Mouse (Mus musculus): ENCODE data around the gene Rprd1b.
A peak's percentile ranks its signal among the peaks of the same experiment; 100 is the strongest.

Gene Rprd1b

DNA sequence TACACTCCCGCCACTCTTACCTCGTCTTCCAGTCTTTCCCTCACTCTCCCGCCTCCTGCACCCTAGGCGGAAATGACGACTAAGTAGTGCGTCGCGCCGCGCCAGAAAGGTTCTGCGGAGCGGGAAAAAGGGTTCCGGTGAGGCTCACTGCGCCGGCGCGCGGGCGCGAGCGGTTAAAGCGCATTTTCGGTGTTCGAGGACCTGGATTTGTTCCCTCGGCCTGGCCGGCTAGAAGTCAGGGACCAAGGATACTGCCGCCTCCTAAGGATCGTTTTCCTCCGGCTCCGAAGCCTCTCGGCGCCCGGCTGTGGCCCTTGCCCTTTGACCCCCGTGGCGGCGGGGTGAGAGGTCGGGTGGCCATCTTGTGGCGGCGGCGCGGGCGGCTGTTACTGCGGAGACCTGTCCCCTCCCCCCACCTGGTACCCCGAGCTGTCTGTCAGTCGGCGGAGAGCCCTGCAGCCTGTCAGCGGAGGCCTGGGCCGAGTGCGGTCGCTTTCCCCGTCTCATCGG, at the start of gene Rprd1b, which contains the start of gene Tti1:
Rprd1b (plus strand) TSS at position 144 of the 510 bp plus-strand sequence.
Tti1 (minus strand) TSS at position 80 of the 510 bp plus-strand sequence.
- DNase-seq, result peak; percentile 91 to 93

DNA sequence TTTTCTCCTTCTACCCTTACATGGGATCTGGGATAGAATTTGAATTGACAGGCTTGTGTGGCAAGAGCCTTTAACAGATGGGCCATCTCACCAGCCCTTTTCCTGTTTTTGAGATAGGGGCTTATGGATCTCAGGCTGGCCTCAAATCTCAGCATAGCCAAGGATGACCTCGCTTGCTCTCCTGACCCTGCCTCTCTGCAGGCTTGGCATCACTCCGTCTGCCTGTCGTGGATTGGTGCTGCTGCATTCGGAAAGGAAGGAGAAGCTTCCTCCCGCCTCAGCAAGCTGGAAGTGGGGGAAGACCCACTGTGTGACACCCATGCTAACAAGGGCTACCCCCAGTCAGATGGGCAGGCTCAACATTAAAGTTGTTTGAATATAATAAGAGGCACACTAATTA, 49.1 kb upstream of the Rprd1b start:
- no peak for DNase-seq

GRCm38 (mm10) chr2:157982727-157983126, 45.6 kb upstream of the Rprd1b start:
- DNase-seq, result no peak

DNA sequence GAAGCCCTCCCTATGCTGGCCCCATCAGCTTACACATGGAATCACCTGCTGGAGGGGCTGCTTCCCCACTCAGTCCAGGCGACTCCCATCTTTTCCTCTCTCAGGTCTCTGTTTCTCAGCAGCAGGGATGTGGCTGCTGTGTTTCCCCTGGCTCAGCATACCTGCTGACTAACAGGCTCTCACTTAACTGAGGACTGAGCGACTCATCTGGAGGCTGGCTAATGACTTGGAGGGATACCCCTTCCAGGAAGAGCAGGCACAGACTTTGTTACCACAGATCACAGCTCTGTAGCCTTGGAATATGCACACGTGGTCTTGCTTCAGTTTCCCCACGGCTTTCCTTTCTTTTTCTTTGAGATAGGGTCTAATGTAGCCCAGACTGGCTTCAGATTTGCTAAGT, 45.0 kb upstream of the Rprd1b start:
- no peak for DNase-seq

GRCm38 (mm10) chr2:157985611-157986010, 42.7 kb upstream of the Rprd1b start:
- DNase-seq, result no peak

DNA sequence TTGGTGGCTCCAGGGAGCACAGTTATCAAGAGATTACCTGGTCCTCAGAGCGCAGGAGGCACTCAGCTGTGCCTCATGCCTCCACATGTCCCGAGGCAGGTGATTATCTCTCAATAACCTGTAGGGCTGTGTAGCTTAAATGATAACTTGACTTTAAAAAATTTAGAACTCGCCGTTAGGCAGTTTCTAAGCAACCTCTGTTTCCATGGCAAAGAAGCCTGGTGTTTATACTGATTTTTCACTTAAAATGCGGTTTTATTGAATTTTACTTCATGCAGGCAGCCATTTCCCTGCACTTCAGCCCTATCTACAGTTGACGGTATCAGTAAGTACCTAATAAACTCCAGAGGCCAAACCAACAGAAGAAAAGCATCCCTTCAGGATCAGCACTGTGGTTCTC, 42.1 kb upstream of the Rprd1b start:
- no peak for DNase-seq

DNA sequence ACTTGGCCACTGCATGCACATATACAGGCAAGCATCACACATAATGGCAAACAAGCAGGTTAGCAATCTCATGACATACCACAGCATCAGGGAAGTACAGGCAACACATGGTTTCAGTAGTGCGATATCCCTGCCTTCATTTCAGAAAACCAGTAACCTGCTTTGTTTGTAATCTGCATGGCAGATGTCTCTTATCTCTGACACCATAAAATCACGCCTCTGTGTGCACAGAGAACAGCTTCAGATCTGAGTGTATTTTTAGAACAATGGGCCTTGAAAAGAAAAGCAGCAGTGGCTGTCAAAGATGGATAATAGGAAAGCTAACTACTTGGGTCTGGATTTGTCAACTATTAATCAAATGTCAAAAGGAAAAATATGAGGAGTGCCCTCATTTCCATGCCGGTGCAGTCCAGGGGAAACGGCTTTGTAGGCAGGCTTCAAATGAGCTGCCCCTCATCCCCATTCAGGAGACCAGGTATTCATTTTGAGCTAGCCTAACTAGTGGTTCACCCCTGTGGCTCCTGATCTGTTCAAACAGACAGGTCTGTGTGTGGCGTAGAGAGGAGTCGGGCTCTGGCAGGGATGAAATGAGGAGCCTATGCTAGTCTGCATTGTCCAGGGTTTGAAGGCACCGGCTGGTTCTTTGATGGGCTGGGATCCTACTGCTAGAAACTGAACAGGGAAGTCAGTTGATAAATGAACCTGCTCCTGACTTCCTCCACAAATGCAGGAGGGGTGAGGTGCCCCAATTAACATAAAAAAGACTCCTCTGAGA, 39.7 kb upstream of the Rprd1b start:
- DNase-seq, result no peak

DNA sequence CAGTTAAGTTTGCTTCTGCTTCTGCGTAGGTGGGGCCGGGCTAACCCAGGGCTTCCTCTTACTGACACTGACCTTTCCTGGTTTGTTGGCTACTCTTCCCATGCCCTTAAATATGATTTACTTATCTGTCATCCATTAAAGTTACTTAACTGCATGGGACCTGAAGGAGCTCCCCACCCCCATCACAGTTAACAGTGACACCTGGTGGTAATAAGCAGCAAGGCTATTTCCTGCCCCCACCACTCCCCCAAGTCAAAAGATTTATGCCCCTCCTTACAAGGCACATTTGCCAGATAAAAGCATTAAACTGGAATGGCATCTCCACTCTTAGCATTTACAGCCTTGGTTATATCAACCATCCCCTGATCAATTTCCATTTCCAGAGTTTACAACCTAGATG, 38.4 kb upstream of the Rprd1b start:
- DNase-seq, result no peak

DNA sequence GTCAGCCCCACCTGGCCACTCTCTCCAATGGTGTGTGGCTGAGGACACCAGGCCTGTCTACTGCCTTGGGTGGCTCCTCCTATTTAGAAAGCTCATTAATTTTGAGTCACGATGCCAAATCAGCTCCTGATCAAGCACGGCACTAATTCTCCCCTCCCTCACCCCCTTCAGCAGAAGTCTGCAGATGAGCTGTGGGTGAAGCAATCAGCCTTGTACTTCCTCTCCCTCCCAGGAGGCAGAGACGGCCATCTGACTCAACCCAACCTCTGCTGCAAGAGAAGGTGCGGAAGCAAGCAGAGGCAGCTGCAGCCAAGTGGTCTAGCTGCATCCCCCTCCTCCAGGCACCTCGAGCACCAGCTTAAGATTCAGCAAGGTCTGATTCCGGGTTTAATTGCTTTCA, 37.3 kb upstream of the Rprd1b start:
- no peak for DNase-seq

DNA sequence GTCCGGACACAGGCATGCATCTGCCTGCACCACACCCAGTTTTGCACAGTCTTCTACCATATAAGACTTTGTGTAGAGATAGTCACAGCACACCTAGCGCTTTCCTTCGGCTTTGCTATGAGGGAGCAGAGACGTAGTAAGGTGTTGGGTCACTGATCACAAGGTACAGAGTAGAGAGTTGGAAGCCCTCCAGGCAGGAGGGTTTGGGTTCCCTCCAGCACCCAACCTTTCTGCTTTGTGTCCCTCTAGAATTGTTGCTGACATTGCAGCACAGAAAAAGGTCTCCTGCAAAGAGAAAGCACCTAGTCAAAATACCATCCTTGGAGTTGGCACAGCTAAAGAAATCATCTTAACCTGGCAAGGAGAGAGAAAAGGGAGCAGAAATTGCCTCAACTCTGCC, 35.8 kb upstream of the Rprd1b start:
- peak; percentile 54 to 78 for DNase-seq

- no peak for DNase-seq
Measured at GRCm38 (mm10) chr2:157998817-157999216, 29.5 kb upstream of the Rprd1b start.

DNA sequence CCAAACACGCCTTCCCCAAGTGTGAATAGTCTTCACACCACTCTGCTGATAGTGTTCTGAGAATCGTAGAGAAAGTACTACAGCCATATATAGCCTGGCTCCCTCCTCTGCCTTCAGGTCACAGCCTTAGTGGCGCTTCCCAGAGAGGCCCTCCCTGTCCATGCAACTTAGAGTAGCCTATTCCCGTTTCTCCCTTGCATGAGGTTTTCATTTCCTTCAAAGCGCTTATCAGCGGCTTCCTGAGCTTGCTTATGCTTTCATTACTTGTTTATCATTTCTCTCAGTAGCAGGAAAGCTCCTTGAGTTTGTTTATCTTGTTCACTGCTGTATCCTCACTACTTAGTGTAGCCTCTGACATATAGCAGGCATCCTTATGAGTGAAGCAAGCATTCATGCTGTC, 23.7 kb upstream of the Rprd1b start:
- no peak for DNase-seq

GRCm38 (mm10) chr2:158005641-158006040, 22.7 kb upstream of the Rprd1b start:
- DNase-seq, result no peak

GRCm38 (mm10) chr2:158009373-158009772, 18.9 kb upstream of the Rprd1b start:
- no peak for DNase-seq

- no peak for DNase-seq
Measured at GRCm38 (mm10) chr2:158012608-158013007, 15.7 kb upstream of the Rprd1b start.

DNA sequence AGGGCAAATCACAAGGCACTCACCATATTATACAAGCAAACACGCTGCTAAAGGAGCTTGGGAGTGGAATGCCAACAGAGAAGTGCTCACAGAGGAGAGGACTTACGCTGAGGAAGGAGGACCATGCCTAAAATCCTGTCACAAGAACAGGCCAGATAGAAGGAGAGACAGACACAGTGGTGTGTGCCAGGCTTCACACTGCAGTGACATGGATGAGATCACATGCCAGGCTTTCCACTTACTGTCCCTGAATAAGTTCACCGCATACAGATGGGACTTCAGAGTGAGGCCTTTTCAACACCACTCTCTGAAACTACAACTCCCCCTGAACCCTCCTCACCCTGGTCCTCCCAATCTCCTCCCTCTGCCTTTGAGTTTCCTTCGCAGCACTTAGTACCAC, 11.0 kb upstream of the Rprd1b start:
- DNase-seq, result no peak

- no peak for DNase-seq
Measured at GRCm38 (mm10) chr2:158027855-158028353, 393 bp upstream of the Rprd1b start.

GRCm38 (mm10) chr2:158030007-158030406, 1.7 kb downstream of the Rprd1b start:
- no peak for DNase-seq

DNA sequence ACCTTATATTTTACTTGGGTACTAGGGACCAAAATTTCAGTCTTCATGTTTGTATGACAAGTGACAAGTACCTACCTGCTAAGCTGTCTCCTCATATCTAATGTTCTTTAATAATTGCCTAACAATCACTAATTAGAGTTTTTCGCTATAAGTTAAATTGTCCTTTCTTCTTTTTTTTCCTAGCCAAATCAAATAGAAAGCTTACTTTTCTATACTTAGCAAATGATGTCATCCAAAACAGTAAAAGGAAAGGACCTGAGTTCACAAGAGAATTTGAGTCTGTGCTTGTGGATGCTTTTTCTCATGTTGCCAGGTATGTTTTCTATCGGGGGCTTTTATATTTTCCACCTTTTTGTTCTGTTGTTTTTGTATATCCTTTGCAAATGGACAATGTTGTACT, 7.5 kb downstream of the Rprd1b start:
- no peak for DNase-seq

GRCm38 (mm10) chr2:158036408-158036807, 8.1 kb downstream of the Rprd1b start:
- no peak for DNase-seq

- no peak for DNase-seq
Measured at GRCm38 (mm10) chr2:158036953-158037352, 8.7 kb downstream of the Rprd1b start.

GRCm38 (mm10) chr2:158037571-158037970, 9.3 kb downstream of the Rprd1b start:
- DNase-seq, result no peak

DNA sequence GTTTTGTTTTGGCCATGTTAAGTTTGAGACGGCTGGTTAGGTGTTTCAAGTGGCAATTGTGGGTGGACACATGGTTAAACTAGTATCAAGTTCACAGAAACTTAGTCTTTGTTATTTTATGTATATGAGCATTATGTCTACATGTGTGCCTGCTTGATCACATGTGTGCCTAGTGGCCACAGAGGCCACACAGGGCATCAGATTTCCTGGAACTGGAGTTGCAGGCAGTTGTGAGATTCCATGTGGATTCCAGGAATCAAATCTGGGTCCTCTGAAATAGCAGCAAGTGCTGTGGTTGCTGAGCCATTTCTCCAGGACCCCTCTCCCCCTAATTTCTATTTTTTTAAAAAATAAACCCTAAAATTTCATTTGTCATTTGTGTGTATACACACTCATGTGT, 11.4 kb downstream of the Rprd1b start:
- DNase-seq, result no peak

DNA sequence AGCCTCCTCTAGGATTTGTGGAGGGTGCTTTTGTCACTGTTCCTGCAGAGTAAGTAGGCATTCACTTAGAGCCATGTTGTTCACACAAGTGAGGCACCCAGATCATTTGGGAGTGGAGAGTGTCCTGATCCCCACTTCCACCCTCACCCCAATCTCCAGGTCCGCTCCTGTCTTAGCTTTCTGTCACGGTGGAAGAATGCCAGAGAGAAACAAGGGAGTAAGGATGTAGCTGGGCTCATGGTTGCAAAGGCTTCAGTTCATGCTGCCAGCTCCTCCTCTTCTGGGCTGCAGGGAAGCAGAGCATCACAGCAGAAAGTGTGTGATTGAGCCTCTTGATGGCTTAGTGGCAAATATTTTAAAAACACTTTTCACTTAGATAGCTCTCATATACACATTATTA, 12.1 kb downstream of the Rprd1b start:
- DNase-seq, result no peak

DNA sequence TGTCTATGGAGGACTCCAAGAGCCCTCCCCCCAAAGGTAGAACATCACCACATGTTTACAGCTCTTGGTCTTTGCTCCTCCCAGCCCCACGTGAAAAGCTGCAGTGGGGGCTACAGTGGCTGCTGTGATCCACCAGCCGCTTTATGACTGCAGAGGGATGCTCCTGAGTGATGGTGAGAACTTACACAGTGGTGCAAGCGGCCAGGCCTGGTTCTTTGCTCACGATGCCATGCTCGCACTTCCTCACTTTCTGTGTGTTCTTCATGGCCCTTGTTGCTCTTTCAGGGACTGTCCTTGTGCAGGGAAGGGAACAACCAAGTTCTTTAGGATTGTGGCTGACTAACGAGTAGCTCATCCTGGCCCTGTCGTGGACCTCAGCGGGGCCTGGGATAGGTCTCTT, 15.2 kb downstream of the Rprd1b start:
- no peak for DNase-seq

Measured in kidney, adult 8-10 months (tissue).